Mouse (Mus musculus) kidney, adult 2 months (tissue): ENCODE data around the gene Cadps. TPM values are rescaled to one million over a fixed set of nuclear protein-coding genes. Genes with fewer than 3 reads are reported as not detected.
A peak's percentile ranks its signal among the peaks of the same experiment; 100 is the strongest.

Source experiments
- DNase-seq: peaks from one replicate; pipeline ENCODE4 v3.0.0; 2021
- H3K27ac ChIP-seq: fragments of 200-500 bp; 2 replicates; pipeline ENCODE4 v1.5.1; 2012; ENCODE audit warnings: low read depth, low read length, control low read depth, inconsistent platforms; ENCODE audit not compliant: insufficient read depth
- H3K27me3 ChIP-seq: fragments of 200-500 bp; replicated peaks from 2 replicates; pipeline ENCODE4 v1.6.1; 2012; ENCODE audit warnings: mild to moderate bottlenecking, moderate library complexity, low read length, inconsistent platforms; ENCODE audit not compliant: control insufficient read depth, insufficient read depth
- H3K36me3 ChIP-seq: fragments of 200-500 bp; 2 replicates; pipeline ENCODE4 v1.6.1; 2012; ENCODE audit warnings: mild to moderate bottlenecking, moderate library complexity, low read length, inconsistent platforms; ENCODE audit not compliant: control insufficient read depth, insufficient read depth
- H3K4me1 ChIP-seq: fragments of 200-500 bp; 2 replicates; pipeline ENCODE4 v1.6.1; 2011; ENCODE audit warnings: low read length; ENCODE audit not compliant: control insufficient read depth, insufficient read depth
- H3K4me3 ChIP-seq: fragments of 200-500 bp; 2 replicates; pipeline ENCODE4 v1.5.1; 2011; ENCODE audit warnings: mild to moderate bottlenecking, low read depth, low read length, control low read depth; ENCODE audit not compliant: insufficient read depth
- CTCF ChIP-seq: fragments of 200-500 bp; conservative IDR thresholded peaks from 2 replicates; pipeline ENCODE4 v1.5.1; 2011; ENCODE audit warnings: low read depth, mild to moderate bottlenecking, control low read depth, low read length, moderate library complexity, mixed read lengths; ENCODE audit not compliant: insufficient read depth, insufficient read length
- POLR2A ChIP-seq: fragments of 200-500 bp; IDR thresholded peaks from one replicate; pipeline ENCODE4 v1.6.1; 2011; ENCODE audit warnings: low read depth, low read length, control low read depth
- WGBS: fragments of 180-500 bp; shearing (Covaris S2); methylation state at CpG from one replicate; pipeline ENCODE4 v1.1.7; 2018; 5-methylcytosine and 5-hydroxymethylcytosine counted together
- polyA plus RNA-seq: library from polyadenylated mRNA; depleted of rRNA; stranded (reverse); fragments of >200 nt; gene quantifications from 2 replicates; pipeline ENCODE4 v1.2.3, GENCODE M21; 2012

The Cadps gene
- polyA plus RNA-seq, 1 experiment: 0.23 TPM

- no peak for DNase-seq
- no peaks in the 10 kb centered on the region for H3K4me1 ChIP-seq
- H3K27me3 ChIP-seq: 0 out of 2 replicates have a peak, but pooled peaks cover 1% of the 10 kb centered on the region
- TF ChIP-seq POLR2A (no peak), CTCF (no peak)
- 79% methylated on average over 3 of the region's 3 CpGs for WGBS
- H3K36me3 ChIP-seq: no peaks in the 10 kb centered on the region
- H3K27ac ChIP-seq: no peak overlapping the region
- no peak overlapping the region for H3K4me3 ChIP-seq
Observed at GRCm38 (mm10) chr14:12409811-12410210, 413.1 kb downstream of the Cadps start.

GRCm38 (mm10) chr14:12406588-12406987 lies 416.3 kb downstream of the Cadps start:
- no peak for TF ChIP-seq POLR2A
- no peak for TF ChIP-seq CTCF
- H3K27ac ChIP-seq: no peak overlapping the region
- peak; percentile 23 for DNase-seq
- no peaks in the 10 kb centered on the region for H3K4me1 ChIP-seq
- 71% methylated on average over 10 of the region's 10 CpGs for WGBS
- no peak overlapping the region for H3K4me3 ChIP-seq
- H3K27me3 ChIP-seq: 0 out of 2 replicates have a peak, but pooled peaks cover 1% of the 10 kb centered on the region
- no peaks in the 10 kb centered on the region for H3K36me3 ChIP-seq

- no peaks in the 10 kb centered on the region for H3K36me3 ChIP-seq
- no peak overlapping the region for H3K4me3 ChIP-seq
- 0 out of 2 replicates have a peak, but pooled peaks cover 1% of the 10 kb centered on the region for H3K27me3 ChIP-seq
- no peak overlapping the region for H3K27ac ChIP-seq
- no peak for DNase-seq
- no peaks in the 10 kb centered on the region for H3K4me1 ChIP-seq
- TF ChIP-seq CTCF: no peak
- WGBS: 38% methylated on average over 5 of the region's 5 CpGs
Observed at GRCm38 (mm10) chr14:12405201-12405600, 417.7 kb downstream of the Cadps start.

- no peak for DNase-seq
- 71% methylated on average over 3 of the region's 3 CpGs for WGBS
- Histone ChIP-seq H3K36me3 (no peaks in the 10 kb centered on the region), H3K27me3 (0 out of 2 replicates have a peak, but pooled peaks cover 1% of the 10 kb centered on the region), H3K4me3 (no peak overlapping the region), H3K27ac (no peak overlapping the region), H3K4me1 (no peaks in the 10 kb centered on the region)
- TF ChIP-seq CTCF (no peak), POLR2A (no peak)
Observed at GRCm38 (mm10) chr14:12404724-12405123, 418.2 kb downstream of the Cadps start.

GRCm38 (mm10) chr14:12404052-12404451 lies 418.8 kb downstream of the Cadps start:
- H3K27ac ChIP-seq: no peak overlapping the region
- WGBS: 82% methylated on average over 3 of the region's 3 CpGs
- TF ChIP-seq POLR2A: no peak
- TF ChIP-seq CTCF: no peak
- H3K4me3 ChIP-seq: no peak overlapping the region
- 0 out of 2 replicates have a peak, but pooled peaks cover 1% of the 10 kb centered on the region for H3K27me3 ChIP-seq
- DNase-seq: no peak
- H3K4me1 ChIP-seq: no peaks in the 10 kb centered on the region
- no peaks in the 10 kb centered on the region for H3K36me3 ChIP-seq

GRCm38 (mm10) chr14:12400116-12400515 lies 422.8 kb downstream of the Cadps start:
- 91% methylated on average over 5 of the region's 5 CpGs for WGBS
- H3K27me3 ChIP-seq: no peaks in the 10 kb centered on the region

GRCm38 (mm10) chr14:12397561-12397960 lies 425.3 kb downstream of the Cadps start:
- DNase-seq: no peak
- H3K4me3 ChIP-seq: no peak overlapping the region
- TF ChIP-seq CTCF: peak; percentile 24; the same call in 1 of the 2 replicates
- no peak for TF ChIP-seq POLR2A
- 78% methylated on average over 3 of the region's 3 CpGs for WGBS
- H3K27me3 ChIP-seq: no peaks in the 10 kb centered on the region
- H3K4me1 ChIP-seq: no peaks in the 10 kb centered on the region
- no peaks in the 10 kb centered on the region for H3K36me3 ChIP-seq
- no peak overlapping the region for H3K27ac ChIP-seq

More at GRCm38 (mm10) chr14:12400116-12400515, 422.8 kb downstream of the Cadps start:
- no peaks in the 10 kb centered on the region for H3K4me1 ChIP-seq
- no peak overlapping the region for H3K27ac ChIP-seq
- no peaks in the 10 kb centered on the region for H3K36me3 ChIP-seq
- DNase-seq: no peak
- no peak for TF ChIP-seq POLR2A
- no peak for TF ChIP-seq CTCF
- no peak overlapping the region for H3K4me3 ChIP-seq
